Mouse (Mus musculus): ENCODE data around the gene Filip1. TPM values are rescaled to one million over a fixed set of nuclear protein-coding genes. Genes with fewer than 3 reads are reported as not detected.

Gene Filip1
- polyA plus RNA-seq, 1 experiment: 1.1 TPM

DNA sequence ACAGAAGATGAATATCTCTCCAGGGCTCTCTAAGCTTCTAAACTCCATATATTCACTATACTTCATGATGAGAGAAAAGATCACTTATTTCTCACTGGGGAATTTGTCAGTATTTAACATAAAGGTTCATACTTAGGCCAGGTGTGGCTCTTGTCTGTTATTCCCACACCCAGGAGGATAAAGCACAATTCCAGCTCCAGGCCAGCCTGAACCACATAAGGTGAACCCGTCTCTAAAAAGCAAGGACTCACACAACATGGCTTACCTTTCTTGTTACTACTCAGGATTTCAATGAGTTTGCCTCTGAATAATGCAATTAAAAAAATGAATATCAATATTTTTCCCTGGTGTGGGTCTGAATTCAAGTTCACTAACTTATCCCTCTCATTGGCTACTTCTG is 23.6 kb downstream of the Filip1 start:
- Histone ChIP-seq H3K36me3 (ENCODE audit: control insufficient read depth, insufficient read depth, low read length) (no peaks in the 10 kb centered on the region), H3K4me1 (ENCODE audit: control insufficient read depth, insufficient read depth, insufficient read length) (no peaks in the 10 kb centered on the region), H3K27ac (ENCODE audit: insufficient read depth, low read length) (no peak overlapping the region), H3K4me3 (ENCODE audit: extremely low read depth, insufficient read depth, insufficient read length) (no peak overlapping the region), H3K27me3 (ENCODE audit: control insufficient read depth, insufficient read depth, low read length) (no peaks in the 10 kb centered on the region)
- 88% methylated on average over 1 of the region's 1 CpGs for WGBS
- no peak for DNase-seq (ENCODE audit: low read depth in 1 of 2, low spot score in 2 of 2)
- no peak for TF ChIP-seq CTCF (IDR thresholded peaks at IDR 0.05; ENCODE audit: extremely low read depth, insufficient read depth, insufficient read length, insufficient replicate concordance)
- TF ChIP-seq POLR2A (IDR thresholded peaks at IDR 0.05; ENCODE audit: low read depth, low read length): no peak

DNA sequence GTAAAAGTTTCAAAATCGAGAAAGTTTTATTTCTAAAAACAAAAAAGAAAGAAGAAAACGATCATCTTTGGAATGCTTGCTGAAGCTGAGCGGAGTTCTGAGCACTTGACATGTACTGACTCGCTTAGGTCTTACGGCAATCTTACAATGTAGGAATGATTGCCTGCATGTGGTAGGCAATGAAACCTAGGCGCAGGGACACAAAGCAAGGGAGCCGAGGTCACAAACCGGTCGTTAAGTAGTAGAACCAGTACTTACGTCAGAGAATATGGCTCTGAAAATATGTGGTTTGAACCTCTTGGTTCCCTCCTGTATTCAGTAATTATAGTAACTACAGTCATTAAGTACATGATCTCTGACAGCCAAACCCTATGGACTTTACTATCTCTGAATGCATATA is 29.4 kb downstream of the Filip1 start:
- 95% methylated on average over 10 of the region's 10 CpGs for WGBS

GRCm38 (mm10) chr9:79979274-79979673 is 33.4 kb downstream of the Filip1 start:
- Histone ChIP-seq H3K4me3 (ENCODE audit: extremely low read depth, insufficient read depth, insufficient read length) (no peak overlapping the region), H3K27me3 (ENCODE audit: control insufficient read depth, insufficient read depth, low read length) (0 out of 2 replicates have a peak, but pooled peaks cover 1% of the 10 kb centered on the region), H3K4me1 (ENCODE audit: control insufficient read depth, insufficient read depth, insufficient read length) (no peaks in the 10 kb centered on the region), H3K27ac (ENCODE audit: insufficient read depth, low read length) (no peak overlapping the region), H3K36me3 (ENCODE audit: control insufficient read depth, insufficient read depth, low read length) (no peaks in the 10 kb centered on the region)
- TF ChIP-seq CTCF (IDR thresholded peaks at IDR 0.05; ENCODE audit: extremely low read depth, insufficient read depth, insufficient read length, insufficient replicate concordance) (no peak), POLR2A (IDR thresholded peaks at IDR 0.05; ENCODE audit: low read depth, low read length) (no peak)
- 88% methylated on average over 2 of the region's 2 CpGs for WGBS
- DNase-seq (ENCODE audit: low read depth in 1 of 2, low spot score in 2 of 2): no peak

More for the DNA sequence above, 29.4 kb downstream of the Filip1 start:
- no peak for DNase-seq (ENCODE audit: low read depth in 1 of 2, low spot score in 2 of 2)
- Histone ChIP-seq H3K4me3 (ENCODE audit: extremely low read depth, insufficient read depth, insufficient read length) (no peak overlapping the region), H3K36me3 (ENCODE audit: control insufficient read depth, insufficient read depth, low read length) (no peaks in the 10 kb centered on the region), H3K27me3 (ENCODE audit: control insufficient read depth, insufficient read depth, low read length) (no peaks in the 10 kb centered on the region), H3K27ac (ENCODE audit: insufficient read depth, low read length) (no peak overlapping the region), H3K4me1 (ENCODE audit: control insufficient read depth, insufficient read depth, insufficient read length) (no peaks in the 10 kb centered on the region)
- no peak for TF ChIP-seq CTCF (IDR thresholded peaks at IDR 0.05; ENCODE audit: extremely low read depth, insufficient read depth, insufficient read length, insufficient replicate concordance)
- no peak for TF ChIP-seq POLR2A (IDR thresholded peaks at IDR 0.05; ENCODE audit: low read depth, low read length)

DNA sequence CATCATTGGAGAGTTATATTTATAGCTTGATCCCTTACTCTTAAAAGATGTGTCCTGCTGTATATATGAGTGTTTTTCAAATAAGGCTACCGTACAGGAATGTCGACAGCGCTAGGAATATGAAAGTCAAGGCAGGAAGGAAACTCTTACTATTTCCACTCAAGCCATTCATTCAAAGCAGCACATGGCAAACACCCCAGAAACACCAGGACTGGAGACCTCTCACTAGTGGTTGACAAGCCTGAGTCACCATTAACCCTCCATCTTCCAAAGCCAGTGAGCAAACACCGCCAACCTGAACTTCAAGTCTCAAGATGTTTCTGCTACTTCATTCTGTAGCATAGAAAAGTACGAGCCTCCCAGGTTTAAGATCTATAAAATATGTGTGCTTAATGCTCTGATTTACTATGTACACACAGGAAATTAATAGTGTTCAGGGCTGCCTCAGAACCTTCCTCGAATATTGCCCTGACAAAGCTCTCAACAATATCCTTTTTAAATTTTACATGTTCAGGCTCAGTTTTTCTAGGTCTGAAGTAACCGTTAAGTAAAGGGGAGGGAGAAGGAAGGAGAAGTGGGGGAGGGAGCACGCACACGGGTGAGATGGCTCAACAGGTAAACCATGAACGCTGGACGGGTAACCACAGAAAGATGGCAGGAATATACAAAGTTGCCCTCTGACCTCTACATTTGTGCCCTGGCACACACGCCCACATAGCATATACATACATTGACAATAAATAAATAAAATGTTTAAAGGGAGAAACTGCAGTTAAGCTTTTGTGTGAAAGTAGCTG is 34.2 kb downstream of the Filip1 start:
- no peak for DNase-seq (ENCODE audit: low read depth in 1 of 2, low spot score in 2 of 2)
- TF ChIP-seq CTCF (IDR thresholded peaks at IDR 0.05; ENCODE audit: extremely low read depth, insufficient read depth, insufficient read length, insufficient replicate concordance) (no peak), POLR2A (IDR thresholded peaks at IDR 0.05; ENCODE audit: low read depth, low read length) (no peak)
- Histone ChIP-seq H3K4me1 (ENCODE audit: control insufficient read depth, insufficient read depth, insufficient read length) (no peaks in the 10 kb centered on the region), H3K27ac (ENCODE audit: insufficient read depth, low read length) (no peak overlapping the region), H3K36me3 (ENCODE audit: control insufficient read depth, insufficient read depth, low read length) (no peaks in the 10 kb centered on the region), H3K4me3 (ENCODE audit: extremely low read depth, insufficient read depth, insufficient read length) (no peak overlapping the region), H3K27me3 (ENCODE audit: control insufficient read depth, insufficient read depth, low read length) (0 out of 2 replicates have a peak, but pooled peaks cover 1% of the 10 kb centered on the region)
- 31% methylated on average over 12 of the region's 12 CpGs for WGBS

GRCm38 (mm10) chr9:79977549-79977971 is 35.1 kb downstream of the Filip1 start:
- TF ChIP-seq POLR2A (IDR thresholded peaks at IDR 0.05; ENCODE audit: low read depth, low read length): no peak
- no peak for TF ChIP-seq CTCF (IDR thresholded peaks at IDR 0.05; ENCODE audit: extremely low read depth, insufficient read depth, insufficient read length, insufficient replicate concordance)
- 0 out of 2 replicates have a peak, but pooled peaks cover 1% of the 10 kb centered on the region for H3K27me3 ChIP-seq (ENCODE audit: control insufficient read depth, insufficient read depth, low read length)
- no peak overlapping the region for H3K4me3 ChIP-seq (ENCODE audit: extremely low read depth, insufficient read depth, insufficient read length)
- no peak overlapping the region for H3K27ac ChIP-seq (ENCODE audit: insufficient read depth, low read length)
- H3K4me1 ChIP-seq (ENCODE audit: control insufficient read depth, insufficient read depth, insufficient read length): no peaks in the 10 kb centered on the region
- WGBS: 4% methylated on average over 13 of the region's 13 CpGs
- H3K36me3 ChIP-seq (ENCODE audit: control insufficient read depth, insufficient read depth, low read length): no peaks in the 10 kb centered on the region
- no peak for DNase-seq (ENCODE audit: low read depth in 1 of 2, low spot score in 2 of 2)

GRCm38 (mm10) chr9:79976789-79977188 is 35.9 kb downstream of the Filip1 start:
- Histone ChIP-seq H3K27ac (ENCODE audit: insufficient read depth, low read length) (no peak overlapping the region), H3K27me3 (ENCODE audit: control insufficient read depth, insufficient read depth, low read length) (0 out of 2 replicates have a peak, but pooled peaks cover 1% of the 10 kb centered on the region), H3K4me1 (ENCODE audit: control insufficient read depth, insufficient read depth, insufficient read length) (no peaks in the 10 kb centered on the region), H3K4me3 (ENCODE audit: extremely low read depth, insufficient read depth, insufficient read length) (no peak overlapping the region), H3K36me3 (ENCODE audit: control insufficient read depth, insufficient read depth, low read length) (no peaks in the 10 kb centered on the region)
- 74% methylated on average over 8 of the region's 8 CpGs for WGBS
- no peak for DNase-seq (ENCODE audit: low read depth in 1 of 2, low spot score in 2 of 2)
- no peak for TF ChIP-seq POLR2A (IDR thresholded peaks at IDR 0.05; ENCODE audit: low read depth, low read length)
- no peak for TF ChIP-seq CTCF (IDR thresholded peaks at IDR 0.05; ENCODE audit: extremely low read depth, insufficient read depth, insufficient read length, insufficient replicate concordance)

DNA sequence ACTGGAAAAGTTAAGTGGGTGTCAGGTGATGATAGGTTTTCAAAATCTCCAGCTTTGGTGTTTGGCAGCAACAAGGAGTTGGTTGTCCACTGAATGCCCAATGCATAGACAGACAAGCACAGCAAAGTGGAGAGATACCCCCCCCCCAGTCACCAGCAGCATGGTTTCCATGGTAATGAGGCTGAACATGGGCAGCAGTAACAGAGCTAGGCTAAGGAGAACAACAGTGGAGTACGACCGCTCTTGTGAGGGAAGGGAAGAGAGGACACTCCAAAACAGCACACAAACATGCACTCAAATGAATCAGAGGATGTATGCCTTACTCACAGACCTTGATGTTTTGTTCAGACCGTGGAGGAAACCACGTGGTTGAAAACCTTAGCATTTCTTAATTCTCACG is 37.5 kb downstream of the Filip1 start:
- Histone ChIP-seq H3K27ac (ENCODE audit: insufficient read depth, low read length) (no peak overlapping the region), H3K4me1 (ENCODE audit: control insufficient read depth, insufficient read depth, insufficient read length) (no peaks in the 10 kb centered on the region), H3K4me3 (ENCODE audit: extremely low read depth, insufficient read depth, insufficient read length) (no peak overlapping the region), H3K27me3 (ENCODE audit: control insufficient read depth, insufficient read depth, low read length) (0 out of 2 replicates have a peak, but pooled peaks cover 1% of the 10 kb centered on the region), H3K36me3 (ENCODE audit: control insufficient read depth, insufficient read depth, low read length) (no peaks in the 10 kb centered on the region)
- TF ChIP-seq CTCF (IDR thresholded peaks at IDR 0.05; ENCODE audit: extremely low read depth, insufficient read depth, insufficient read length, insufficient replicate concordance): no peak
- TF ChIP-seq POLR2A (IDR thresholded peaks at IDR 0.05; ENCODE audit: low read depth, low read length): no peak
- no peak for DNase-seq (ENCODE audit: low read depth in 1 of 2, low spot score in 2 of 2)
- 37% methylated on average over 5 of the region's 5 CpGs for WGBS

Data from spleen, adult 2 months (tissue).